Mouse (Mus musculus): ENCODE measurements at regions not wholly inside any gene's neighbourhood (a gene's known extent, or its start where the extent isn't known, plus 50 kb on each side); places are given as distances from the start of the nearest gene placed in this dataset.
A peak's percentile ranks its signal among the peaks of the same experiment; 100 is the strongest.

GRCm38 (mm10) chr16:19087914-19088313 lies 211.1 kb downstream of the Hira start:
- 0 out of 2 replicates have a peak, but pooled peaks have one; percentile 5 for TF ChIP-seq CTCF (IDR thresholded peaks at IDR 0.05)
- no peak for TF ChIP-seq POLR2A (IDR thresholded peaks at IDR 0.05; ENCODE audit: insufficient read depth, low read depth, low read length)
